Mouse (Mus musculus) ES-E14 (cell line): ENCODE data around the gene Fbp2.

ENCODE experiments used
- HCFC1 ChIP-seq: IDR thresholded peaks from 2 replicates; pipeline ENCODE4 v1.6.1; 2012; ENCODE audit warnings: low read length, inconsistent platforms, borderline replicate concordance; ENCODE audit not compliant: insufficient read depth
- MAFK ChIP-seq: IDR thresholded peaks from 2 replicates; pipeline ENCODE4 v1.6.1; 2014; ENCODE audit warnings: mild to moderate bottlenecking, low read depth, low read length, inconsistent platforms; ENCODE audit not compliant: insufficient read depth
- ZC3H11A ChIP-seq: IDR thresholded peaks from 2 replicates; pipeline ENCODE4 v1.6.1; 2012; ENCODE audit warnings: low read depth, mild to moderate bottlenecking, inconsistent platforms, low read length, borderline replicate concordance

DNA sequence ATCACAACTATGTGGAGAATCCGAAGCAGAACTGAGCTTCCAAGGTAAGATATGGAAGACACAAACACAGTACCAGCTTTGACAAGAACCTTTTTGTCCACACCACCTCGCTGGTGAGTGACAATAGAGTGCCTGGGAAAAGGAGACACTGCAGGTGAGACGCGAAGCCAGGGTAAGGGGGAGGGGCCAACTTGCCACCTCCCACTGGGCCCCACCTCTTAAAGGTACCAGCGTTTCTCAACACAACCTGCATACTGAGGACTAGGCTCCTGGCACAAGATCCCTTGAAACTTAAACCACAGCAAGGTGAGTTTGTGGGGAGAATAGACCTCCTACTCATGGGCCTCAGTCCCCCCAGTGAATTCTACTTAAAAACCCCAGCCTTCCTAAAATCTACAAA is 19.0 kb upstream of the Fbp2 start:
- TF ChIP-seq MAFK (no peak), ZC3H11A (no peak), HCFC1 (no peak)
